Mouse (Mus musculus): ENCODE measurements around the gene Dmrta2. TPM values are rescaled to one million over a fixed set of nuclear protein-coding genes. Genes with fewer than 3 reads are reported as not detected.

Gene Dmrta2
- polyA plus RNA-seq, 1 experiment from 2014 or later: 3.2 TPM

- no peaks in the 10 kb centered on the region for H3K36me3 ChIP-seq
- H3K27ac ChIP-seq (replicated peaks): no peak overlapping the region
- peaks cover 21% of the 10 kb centered on the region for H3K4me1 ChIP-seq
- WGBS: 3% methylated on average over 18 of the region's 20 CpGs
- H3K4me2 ChIP-seq (replicated peaks): no peak overlapping the region
- peaks cover 86% of the 10 kb centered on the region for H3K27me3 ChIP-seq
- no peak overlapping the region for H3K4me3 ChIP-seq
- no peak overlapping the region for H3K9ac ChIP-seq (replicated peaks)
- H3K9me3 ChIP-seq: no peaks in the 10 kb centered on the region
- no peak for ATAC-seq (ENCODE audit: low FRiP score, low read depth)
These were observed 9.9 kb downstream of the Dmrta2 start for GRCm38 (mm10) chr4:109987560-109988362.

GRCm38 (mm10) chr4:109988411-109988810, 10.6 kb downstream of the Dmrta2 start:
- H3K9me3 ChIP-seq: no peaks in the 10 kb centered on the region
- WGBS: 12% methylated on average over 4 of the region's 5 CpGs
- no peak overlapping the region for H3K4me3 ChIP-seq
- no peak overlapping the region for H3K4me2 ChIP-seq (replicated peaks)
- no peak for ATAC-seq (ENCODE audit: low FRiP score, low read depth)
- H3K4me1 ChIP-seq: peaks cover 21% of the 10 kb centered on the region; the same call in 1 of the 2 replicates
- no peaks in the 10 kb centered on the region for H3K36me3 ChIP-seq
- H3K27ac ChIP-seq (replicated peaks): no peak overlapping the region
- no peak overlapping the region for H3K9ac ChIP-seq (replicated peaks)
- peaks cover 85% of the 10 kb centered on the region for H3K27me3 ChIP-seq

GRCm38 (mm10) chr4:109989213-109989612, 11.4 kb downstream of the Dmrta2 start:
- ATAC-seq (ENCODE audit: low FRiP score, low read depth): no peak
- H3K36me3 ChIP-seq: no peaks in the 10 kb centered on the region
- H3K9ac ChIP-seq (replicated peaks): no peak overlapping the region
- no peak overlapping the region for H3K4me2 ChIP-seq (replicated peaks)
- peaks cover 18% of the 10 kb centered on the region; the same call in 1 of the 2 replicates for H3K4me1 ChIP-seq
- WGBS: 33% methylated on average over 6 of the region's 6 CpGs
- no peak overlapping the region for H3K27ac ChIP-seq (replicated peaks)
- H3K9me3 ChIP-seq: no peaks in the 10 kb centered on the region
- H3K27me3 ChIP-seq: peaks cover 84% of the 10 kb centered on the region
- H3K4me3 ChIP-seq: no peak overlapping the region

GRCm38 (mm10) chr4:110006044-110006443, 28.2 kb downstream of the Dmrta2 start:
- 86% methylated on average over 1 of the region's 1 CpGs for WGBS
- Histone ChIP-seq H3K27me3 (no peaks in the 10 kb centered on the region), H3K4me3 (no peak overlapping the region), H3K27ac (replicated peaks) (no peak overlapping the region), H3K9ac (replicated peaks) (no peak overlapping the region), H3K9me3 (no peaks in the 10 kb centered on the region), H3K4me1 (no peaks in the 10 kb centered on the region), H3K4me2 (replicated peaks) (no peak overlapping the region), H3K36me3 (no peaks in the 10 kb centered on the region)
- no peak for ATAC-seq (ENCODE audit: low FRiP score, low read depth)

- no peak for ATAC-seq (ENCODE audit: low FRiP score, low read depth)
- Histone ChIP-seq H3K4me1 (peaks cover 10% of the 10 kb centered on the region; the same call in 1 of the 2 replicates), H3K36me3 (no peaks in the 10 kb centered on the region), H3K4me3 (no peak overlapping the region), H3K27me3 (peaks cover 42% of the 10 kb centered on the region), H3K9ac (replicated peaks) (no peak overlapping the region), H3K9me3 (no peaks in the 10 kb centered on the region), H3K27ac (replicated peaks) (no peak overlapping the region), H3K4me2 (replicated peaks) (no peak overlapping the region)
- whole genome bisulfite sequencing: 54% methylated on average over 9 of the region's 9 CpGs
These were observed 41.3 kb downstream of the Dmrta2 start for GRCm38 (mm10) chr4:110019145-110019544.

GRCm38 (mm10) chr4:110020255-110020654, 42.4 kb downstream of the Dmrta2 start:
- Histone ChIP-seq H3K27ac (replicated peaks) (no peak overlapping the region), H3K9ac (replicated peaks) (no peak overlapping the region), H3K4me3 (no peak overlapping the region), H3K36me3 (no peaks in the 10 kb centered on the region), H3K4me2 (replicated peaks) (peak overlapping the region; percentile 47), H3K27me3 (peaks cover 42% of the 10 kb centered on the region), H3K9me3 (no peaks in the 10 kb centered on the region), H3K4me1 (peaks cover 10% of the 10 kb centered on the region; the same call in 1 of the 2 replicates)
- ATAC-seq (ENCODE audit: low FRiP score, low read depth): peak; percentile 44
- 9% methylated on average over 12 of the region's 12 CpGs for WGBS

- Histone ChIP-seq H3K9ac (replicated peaks) (no peak overlapping the region), H3K27ac (replicated peaks) (no peak overlapping the region), H3K4me2 (replicated peaks) (peak overlapping the region; percentile 18), H3K4me3 (no peak overlapping the region), H3K27me3 (peaks cover 39% of the 10 kb centered on the region), H3K36me3 (no peaks in the 10 kb centered on the region), H3K4me1 (peaks cover 10% of the 10 kb centered on the region; the same call in 1 of the 2 replicates), H3K9me3 (no peaks in the 10 kb centered on the region)
- WGBS: 18% methylated on average over 25 of the region's 25 CpGs
- peak; percentile 73 for ATAC-seq (ENCODE audit: low FRiP score, low read depth)
These were observed 44.2 kb downstream of the Dmrta2 start for GRCm38 (mm10) chr4:110021956-110022625.

GRCm38 (mm10) chr4:110028461-110029188, 50.8 kb downstream of the Dmrta2 start:
- H3K4me2 ChIP-seq (replicated peaks): no peak overlapping the region
- no peak overlapping the region for H3K4me3 ChIP-seq
- H3K9me3 ChIP-seq: no peaks in the 10 kb centered on the region
- no peaks in the 10 kb centered on the region for H3K4me1 ChIP-seq
- peaks cover 13% of the 10 kb centered on the region for H3K27me3 ChIP-seq
- WGBS: 58% methylated on average over 6 of the region's 6 CpGs
- H3K36me3 ChIP-seq: no peaks in the 10 kb centered on the region
- H3K9ac ChIP-seq (replicated peaks): no peak overlapping the region
- ATAC-seq (ENCODE audit: low FRiP score, low read depth): peak; percentile 72
- no peak overlapping the region for H3K27ac ChIP-seq (replicated peaks)

- Histone ChIP-seq H3K27me3 (peaks cover 12% of the 10 kb centered on the region), H3K4me1 (no peaks in the 10 kb centered on the region), H3K4me2 (replicated peaks) (no peak overlapping the region), H3K9ac (replicated peaks) (no peak overlapping the region), H3K36me3 (no peaks in the 10 kb centered on the region), H3K9me3 (no peaks in the 10 kb centered on the region), H3K4me3 (no peak overlapping the region), H3K27ac (replicated peaks) (no peak overlapping the region)
- no peak for ATAC-seq (ENCODE audit: low FRiP score, low read depth)
- WGBS: 88% methylated on average over 1 of the region's 1 CpGs
These were observed 51.6 kb downstream of the Dmrta2 start for GRCm38 (mm10) chr4:110029446-110029845.
